In the genomic region with DNA sequence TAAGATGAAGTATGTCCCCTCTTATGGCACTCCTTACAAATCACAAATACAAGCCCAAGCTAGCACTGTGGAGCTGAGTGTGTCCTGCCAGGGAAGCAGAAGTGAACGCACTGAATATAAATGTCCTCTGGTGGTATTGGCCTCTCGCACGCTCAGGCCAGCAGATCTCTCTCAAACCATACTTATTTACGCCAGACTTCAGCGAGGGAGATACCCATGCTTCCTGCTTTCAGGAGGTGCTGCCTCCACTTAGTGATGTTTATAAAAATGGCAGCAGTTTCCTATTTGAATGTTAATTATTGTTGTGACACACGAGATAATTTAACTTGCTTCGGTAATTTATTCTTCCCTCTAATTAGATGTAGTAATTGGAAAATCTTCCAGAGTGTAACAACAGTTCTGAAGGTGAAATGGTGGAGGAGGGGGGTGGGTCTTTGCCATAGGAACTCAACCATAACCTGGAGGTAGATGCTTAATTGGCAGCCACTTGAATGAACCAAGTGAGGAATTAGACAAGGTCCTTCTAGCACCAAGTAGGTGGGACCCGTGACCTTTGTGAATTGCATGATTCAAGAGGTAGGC, we compare ENCODE assay signal across 23 mouse cellular contexts.
DNase-seq lines count a peak whose midpoint lies in the region; ATAC-seq and TF ChIP-seq lines count a peak whose summit lies in the region.
"Had no signal": no experiment of that assay in that cellular context is flagged by ENCODE, and none has a peak within 500 bp of the region (broad histone marks: within the 10 kb centered on the region; RNA-seq: fewer than 3 reads in every experiment).

No protein-coding gene starts in this region.

- peak overlapping the region; percentile 55; the same call in 1 of the 2 replicates for H3K27ac ChIP-seq in hindbrain, embryonic 13.5 days
- no peak overlapping the region for H3K27ac ChIP-seq in hindbrain, embryonic 12.5 days
- no peak overlapping the region for H3K27ac ChIP-seq in forebrain, embryonic 12.5 days
- no peak overlapping the region for H3K27ac ChIP-seq in forebrain, embryonic 15.5 days (replicated peaks)
- no peak overlapping the region for H3K27ac ChIP-seq in midbrain, embryonic 10.5 days (replicated peaks)
- H3K27ac ChIP-seq: heart, embryonic 15.5 days; hindbrain, postnatal 0 days had no signal

- no peak for TF ChIP-seq CTCF in brain, embryonic 14.5 days (IDR thresholded peaks at IDR 0.05; ENCODE audit: borderline replicate concordance, extremely low read depth, insufficient read depth, insufficient read length)

- no peak overlapping the region for H3K9ac ChIP-seq in hindbrain, embryonic 13.5 days
- H3K9ac ChIP-seq in hindbrain, embryonic 12.5 days, result no peak overlapping the region
- no peak overlapping the region for H3K9ac ChIP-seq in forebrain, embryonic 12.5 days
- no peak overlapping the region for H3K9ac ChIP-seq in forebrain, embryonic 15.5 days (replicated peaks)
- H3K9ac ChIP-seq: heart, embryonic 15.5 days had no signal

- ATAC-seq in hindbrain, embryonic 13.5 days (ENCODE audit: low FRiP score), result no peak
- no peak for ATAC-seq in hindbrain, embryonic 12.5 days (ENCODE audit: low FRiP score)
- peak; percentile 57; the same call in 1 of the 2 replicates for ATAC-seq in forebrain, embryonic 12.5 days (ENCODE audit: low FRiP score)
- ATAC-seq in forebrain, embryonic 15.5 days (replicated peaks), result peak; percentile 64; the same call in 1 of the 2 replicates
- ATAC-seq: CD4-positive, CD25-positive, alpha-beta regulatory T cell, adult 4 months; hindbrain, postnatal 0 days; inflammation-experienced regulatory T-cells, adult 6 months; intestine, embryonic 16.5 days had no signal

- intact Hi-C loops in gastrocnemius, postnatal 36 days (cut with DNase I), result no loop called here

- 75% methylated on average over 8 of the region's 8 CpGs for WGBS in hindbrain, embryonic 13.5 days
- 90% methylated on average over 8 of the region's 8 CpGs for WGBS in hindbrain, embryonic 12.5 days
- 42% methylated on average over 8 of the region's 8 CpGs for WGBS in forebrain, embryonic 12.5 days
- 29% methylated on average over 8 of the region's 8 CpGs for WGBS in forebrain, embryonic 15.5 days
- 93% methylated on average over 8 of the region's 8 CpGs for WGBS in midbrain, embryonic 10.5 days

- no peak overlapping the region for H3K4me2 ChIP-seq in hindbrain, embryonic 13.5 days
- no peak overlapping the region for H3K4me2 ChIP-seq in hindbrain, embryonic 12.5 days (replicated peaks)
- H3K4me2 ChIP-seq in forebrain, embryonic 12.5 days, result no peak overlapping the region
- H3K4me2 ChIP-seq in forebrain, embryonic 15.5 days (replicated peaks), result no peak overlapping the region
- H3K4me2 ChIP-seq: heart, embryonic 11.5 days; heart, embryonic 15.5 days had no signal

- no peaks in the 10 kb centered on the region for H3K9me3 ChIP-seq in hindbrain, embryonic 13.5 days
- H3K9me3 ChIP-seq in hindbrain, embryonic 12.5 days (replicated peaks), result no peaks in the 10 kb centered on the region
- no peaks in the 10 kb centered on the region for H3K9me3 ChIP-seq in forebrain, embryonic 12.5 days
- no peaks in the 10 kb centered on the region for H3K9me3 ChIP-seq in forebrain, embryonic 15.5 days
- H3K9me3 ChIP-seq in midbrain, embryonic 10.5 days (replicated peaks), result no peaks in the 10 kb centered on the region
- H3K9me3 ChIP-seq: heart, embryonic 15.5 days had no signal

- no peaks in the 10 kb centered on the region for H3K27me3 ChIP-seq in hindbrain, embryonic 13.5 days
- H3K27me3 ChIP-seq in hindbrain, embryonic 12.5 days, result no peaks in the 10 kb centered on the region
- H3K27me3 ChIP-seq in forebrain, embryonic 12.5 days, result peaks cover 12% of the 10 kb centered on the region; the same call in 1 of the 2 replicates
- no peaks in the 10 kb centered on the region for H3K27me3 ChIP-seq in forebrain, embryonic 15.5 days
- H3K27me3 ChIP-seq in midbrain, embryonic 10.5 days (ENCODE audit: low read depth, poor library complexity, severe bottlenecking), result no peaks in the 10 kb centered on the region
- H3K27me3 ChIP-seq: heart, embryonic 15.5 days had no signal

- TF ChIP-seq POLR2A in brain, embryonic 14.5 days (IDR thresholded peaks at IDR 0.05; ENCODE audit: borderline replicate concordance, extremely low read depth, insufficient read depth, insufficient read length, poor library complexity, severe bottlenecking), result no peak

- H3K4me3 ChIP-seq in hindbrain, embryonic 13.5 days, result no peak overlapping the region
- no peak overlapping the region for H3K4me3 ChIP-seq in hindbrain, embryonic 12.5 days
- H3K4me3 ChIP-seq in forebrain, embryonic 12.5 days (replicated peaks), result no peak overlapping the region
- no peak overlapping the region for H3K4me3 ChIP-seq in forebrain, embryonic 15.5 days
- no peak overlapping the region for H3K4me3 ChIP-seq in midbrain, embryonic 10.5 days
- H3K4me3 ChIP-seq: heart, embryonic 15.5 days had no signal

- no peaks in the 10 kb centered on the region for H3K4me1 ChIP-seq in hindbrain, embryonic 13.5 days (replicated peaks)
- H3K4me1 ChIP-seq in hindbrain, embryonic 12.5 days, result no peaks in the 10 kb centered on the region
- H3K4me1 ChIP-seq in forebrain, embryonic 12.5 days, result no peaks in the 10 kb centered on the region; the same call in 1 of the 2 replicates
- H3K4me1 ChIP-seq in forebrain, embryonic 15.5 days, result peaks cover 5% of the 10 kb centered on the region; the same call in 1 of the 2 replicates
- no peaks in the 10 kb centered on the region for H3K4me1 ChIP-seq in midbrain, embryonic 10.5 days

- no peaks in the 10 kb centered on the region for H3K36me3 ChIP-seq in hindbrain, embryonic 13.5 days
- H3K36me3 ChIP-seq in hindbrain, embryonic 12.5 days, result no peaks in the 10 kb centered on the region
- H3K36me3 ChIP-seq in forebrain, embryonic 12.5 days (replicated peaks), result no peaks in the 10 kb centered on the region
- H3K36me3 ChIP-seq in forebrain, embryonic 15.5 days, result no peaks in the 10 kb centered on the region
- H3K36me3 ChIP-seq in midbrain, embryonic 10.5 days, result no peaks in the 10 kb centered on the region
- H3K36me3 ChIP-seq: heart, embryonic 15.5 days had no signal

- DNase-seq in brain, embryonic 14.5 days (ENCODE audit: low read depth), result peak; percentile 71
- DNase-seq in gastrocnemius, postnatal 36 days, result no peak
- DNase-seq in urinary bladder, postnatal 10 days (ENCODE audit: low spot score), result no peak
- DNase-seq in midbrain, embryonic 10.5 days (ENCODE audit: low spot score), result no peak
- DNase-seq: adrenal gland, adult 8-10 months; adrenal gland, postnatal 25 days; cerebellum, adult 18-20 months; cerebellum, adult 9-10 months; cerebellum, postnatal 14 days; gastrocnemius, postnatal 25 days; heart, postnatal 10 days; heart, postnatal 36 days; kidney, adult 18-20 months had no signal

Comparison
In these comparisons a context has a peak if more than half of its experiments do, and no peak if none do; other contexts are left out.
1. ATAC-seq: peak in forebrain, embryonic 12.5 days (single experiment) and forebrain, embryonic 15.5 days (single experiment); none in hindbrain, embryonic 13.5 days (single experiment) and hindbrain, embryonic 12.5 days (single experiment).